Mouse (Mus musculus) kidney, postnatal 25 days (tissue): ENCODE measurements around the gene Gpank1.
A peak's percentile ranks its signal among the peaks of the same experiment; 100 is the strongest.

Experiments used
- DNase-seq, 2 experiments: peaks; one replicate each; pipeline ENCODE4 v3.0.0; 2021; ENCODE audit warnings: mixed read lengths in 2 of 2

Gpank1 gene

GRCm38 (mm10) chr17:35162730-35163129 is 41.5 kb downstream of the Gpank1 start:
- peak; percentile 53 to 71 for DNase-seq

DNA sequence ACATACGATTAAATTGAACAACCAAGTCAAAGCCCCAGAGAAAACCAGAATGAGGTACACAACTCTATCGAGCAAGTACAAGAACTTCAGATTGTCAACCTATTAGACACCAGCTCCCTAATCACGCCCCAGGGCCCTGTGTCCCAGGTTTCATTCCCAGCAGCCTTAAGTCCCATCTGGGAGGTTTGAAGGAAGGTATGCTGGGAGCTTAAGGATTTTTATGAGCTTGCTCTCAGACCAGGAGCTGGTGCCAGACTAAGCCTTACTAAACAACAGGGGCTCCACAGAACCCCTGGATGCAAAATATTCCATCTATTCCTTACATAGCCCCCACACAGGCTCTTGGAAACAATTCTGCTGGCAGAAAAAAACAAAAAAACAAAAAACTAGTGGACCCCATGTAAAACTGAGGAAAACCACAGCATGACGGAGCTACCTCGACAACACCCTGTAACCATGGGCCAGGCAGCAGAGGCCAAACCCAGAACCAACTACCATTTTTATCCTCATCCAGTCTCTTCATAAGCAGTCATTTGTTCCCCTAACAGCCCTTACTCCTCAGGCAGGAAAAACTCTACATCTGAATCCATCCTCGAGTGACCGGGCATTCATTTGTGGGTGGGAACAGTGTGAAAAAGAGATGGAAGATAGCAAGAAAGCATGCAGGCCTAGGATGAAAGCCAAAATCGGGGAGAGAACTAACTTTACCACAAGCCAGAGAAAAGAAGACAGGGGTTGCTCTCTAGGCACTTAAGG is 42.2 kb downstream of the Gpank1 start:
- DNase-seq, result no peak

DNA sequence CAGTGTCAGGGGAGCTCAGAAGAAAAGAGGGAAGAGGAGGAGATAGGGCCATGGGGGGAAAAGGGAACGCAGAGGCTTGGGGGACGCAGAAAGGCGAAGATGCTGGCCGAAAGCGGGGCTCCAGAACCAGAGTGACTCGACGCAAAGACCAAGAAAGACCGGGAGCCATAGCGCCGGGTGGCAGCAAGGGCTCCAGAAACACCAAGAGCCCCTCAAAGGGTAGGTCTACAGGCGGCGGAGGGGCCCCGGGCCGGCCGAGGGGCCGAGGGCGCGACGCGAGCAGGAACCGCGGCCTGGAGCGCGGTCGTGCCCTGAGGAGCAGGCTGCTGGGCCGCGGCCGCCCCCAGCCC is 42.9 kb downstream of the Gpank1 start:
- DNase-seq, result no peak

DNA sequence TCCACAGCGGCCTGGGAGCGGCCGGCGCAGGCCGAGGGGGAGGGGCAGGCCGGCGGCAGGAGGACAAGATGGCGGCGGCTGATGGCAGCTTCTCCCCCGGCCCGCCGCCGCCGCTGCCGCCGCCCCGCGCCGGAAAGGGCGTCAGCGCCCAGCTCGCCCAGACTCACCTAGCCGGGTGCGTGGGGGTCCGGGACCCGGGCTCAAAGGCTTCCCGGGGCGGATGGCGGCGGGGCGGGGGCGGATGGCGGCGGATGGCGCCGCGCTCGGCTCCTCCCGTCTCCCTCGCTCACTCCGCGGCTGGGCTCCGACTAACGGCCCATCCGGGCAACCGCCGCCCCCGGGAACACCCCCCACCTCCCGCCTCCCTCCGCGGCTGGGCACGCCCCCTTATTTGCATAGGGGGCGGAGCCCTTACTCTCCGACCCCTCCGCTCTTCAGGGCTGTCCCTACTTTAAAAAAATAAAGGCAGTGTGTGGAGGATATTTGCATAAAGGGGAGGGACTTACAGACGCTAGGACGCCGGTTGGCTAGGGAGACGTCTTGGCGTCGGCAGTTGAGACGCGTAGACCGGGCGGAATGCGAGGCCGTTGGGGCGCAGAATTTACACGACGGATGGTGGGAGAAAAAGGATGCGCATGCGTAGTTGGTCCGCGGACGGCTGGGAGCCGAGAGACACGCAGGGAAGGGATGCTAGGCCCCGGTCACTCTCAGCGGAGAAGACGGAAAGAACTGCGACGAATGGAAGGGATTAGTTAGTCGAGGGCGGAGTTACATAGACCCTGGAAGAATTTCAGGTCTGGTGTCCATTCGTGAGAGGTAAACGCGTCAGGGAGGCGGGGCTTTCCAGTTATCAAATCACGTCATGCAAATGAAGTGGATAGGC is 43.6 kb downstream of the Gpank1 start, which contains the start of gene Prrc2a:
Prrc2a (minus strand) TSS at position 330 of the 883 bp plus-strand sequence.
- peak; percentile 98 to 99 for DNase-seq

DNA sequence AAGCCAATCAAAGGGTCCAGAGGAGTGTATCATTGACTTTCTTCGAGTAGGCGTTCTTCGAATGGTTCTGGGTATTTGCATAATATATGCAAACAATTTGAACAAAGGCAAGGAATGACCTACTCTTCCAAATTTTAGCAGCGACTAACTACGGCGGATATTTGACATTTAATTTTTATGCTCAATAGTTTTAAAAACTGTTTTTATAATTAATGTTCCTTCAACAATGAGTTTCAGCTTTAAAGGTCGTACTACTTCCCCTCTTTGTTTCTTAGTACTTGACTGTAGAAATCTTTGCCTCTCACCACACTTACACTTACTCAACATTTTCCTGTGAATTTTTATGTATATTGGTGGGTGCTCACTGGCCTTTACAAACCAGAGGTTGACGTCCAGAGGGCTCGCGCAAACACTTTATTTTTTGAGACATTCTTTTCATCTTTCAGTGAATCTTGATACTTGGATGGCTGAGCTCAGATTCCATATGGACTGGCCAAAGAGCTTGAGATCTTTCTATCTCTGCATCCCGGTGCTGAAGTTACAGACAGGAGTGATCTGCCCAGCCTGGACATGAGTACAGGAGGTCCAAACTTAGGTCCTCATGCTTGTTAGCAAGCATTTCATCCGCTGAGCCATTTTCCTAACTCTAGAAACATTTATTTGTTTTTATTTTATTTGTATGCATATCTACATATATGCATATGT is 44.3 kb downstream of the Gpank1 start:
- DNase-seq, result no peak

GRCm38 (mm10) chr17:35166352-35167035 is 45.2 kb downstream of the Gpank1 start:
- peak; percentile 80 to 90 for DNase-seq

GRCm38 (mm10) chr17:35167794-35168193 is 46.5 kb downstream of the Gpank1 start:
- DNase-seq, result no peak

- peak in 1 of 2 experiments; percentile 53 for DNase-seq
Observed at GRCm38 (mm10) chr17:35168541-35169207, 47.4 kb downstream of the Gpank1 start.

DNA sequence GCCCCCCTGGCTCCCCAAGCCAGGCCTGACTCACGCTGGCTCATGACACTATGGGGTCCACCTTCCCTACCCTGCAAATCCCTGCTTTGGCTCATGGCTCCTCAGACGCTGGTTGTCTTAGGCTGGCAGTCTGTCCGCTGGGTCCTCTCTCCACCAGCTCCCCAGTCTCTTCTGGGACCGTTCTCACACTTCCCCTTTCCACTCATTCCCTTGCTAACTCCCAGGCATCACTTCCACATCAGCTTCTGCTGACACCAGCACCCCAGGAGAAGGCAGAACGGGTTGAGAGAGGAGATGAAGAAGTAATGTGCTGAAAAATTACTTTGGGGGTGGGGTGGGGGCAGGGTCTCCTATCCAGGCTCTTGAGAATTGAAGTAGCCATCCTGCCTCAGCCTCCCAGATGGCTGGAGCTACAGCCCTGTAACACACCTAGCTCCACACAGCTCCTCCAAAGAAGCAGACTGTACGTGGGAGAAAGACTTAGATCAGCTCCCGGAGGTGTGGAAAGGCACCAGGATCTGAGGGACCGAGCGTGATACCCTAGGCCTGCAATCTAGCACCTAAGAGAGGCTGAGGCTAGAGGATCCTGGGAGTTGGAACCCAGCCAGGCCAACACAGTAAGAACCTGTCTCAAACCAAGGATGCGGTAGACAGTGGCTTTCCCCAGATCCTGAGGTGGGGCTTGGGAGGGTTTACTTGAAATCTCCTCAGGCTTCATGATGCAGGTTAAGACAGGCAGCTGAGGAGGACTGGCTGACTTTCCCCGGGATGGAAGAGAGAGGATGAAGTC is 51.4 kb downstream of the Gpank1 start:
- DNase-seq, result peak in 1 of 2 experiments; percentile 36

GRCm38 (mm10) chr17:35173329-35173728 is 52.1 kb downstream of the Gpank1 start:
- no peak for DNase-seq
